Mouse (Mus musculus) embryonic facial prominence, embryonic 14.5 days (tissue): ENCODE measurements around the gene Spa17. TPM values are rescaled to one million over a fixed set of nuclear protein-coding genes. Genes with fewer than 3 reads are reported as not detected.

Experiments
- ATAC-seq: fragments of 200-750 bp; cut with Nextera tagmentation; 2 replicates; pipeline ENCODE4 v1.8.0; 2017; ENCODE audit warnings: low read depth, moderate number of reproducible peaks, moderate TSS enrichment
- DNase-seq: peaks from one replicate; pipeline ENCODE4 v3.0.0-alpha.2; 2015; ENCODE audit warnings: low spot score
- H3K27ac ChIP-seq: fragments of 300-500 bp; sonication (generic); replicated peaks from 2 replicates; pipeline ENCODE4 v1.5.1; 2014; ENCODE audit warnings: low read depth, mild to moderate bottlenecking, low read length, moderate library complexity
- H3K27me3 ChIP-seq: fragments of 300-500 bp; sonication (generic); replicated peaks from 2 replicates; pipeline ENCODE4 v1.6.1; 2014; ENCODE audit warnings: low read length; ENCODE audit not compliant: control insufficient read depth, insufficient read depth
- H3K36me3 ChIP-seq: fragments of 300-500 bp; sonication (generic); 2 replicates; pipeline ENCODE4 v1.6.1; 2014; ENCODE audit warnings: low read length, mixed read lengths; ENCODE audit not compliant: control insufficient read depth, insufficient read depth
- H3K4me1 ChIP-seq: fragments of 300-500 bp; sonication (generic); 2 replicates; pipeline ENCODE4 v1.6.1; 2014; ENCODE audit warnings: antibody characterized with exemption, low read length; ENCODE audit not compliant: control insufficient read depth, insufficient read depth
- H3K4me2 ChIP-seq: fragments of 300-500 bp; sonication (generic); 2 replicates; pipeline ENCODE4 v1.6.1; 2014; ENCODE audit warnings: low read depth, mild to moderate bottlenecking, low read length, moderate library complexity, mixed read lengths
- H3K4me3 ChIP-seq: fragments of 300-500 bp; sonication (generic); 2 replicates; pipeline ENCODE4 v1.5.1; 2014; ENCODE audit warnings: low read depth, mild to moderate bottlenecking, low read length
- H3K9ac ChIP-seq: fragments of 300-500 bp; sonication (generic); 2 replicates; pipeline ENCODE4 v1.6.1; 2014; ENCODE audit warnings: low read depth, mild to moderate bottlenecking, low read length, moderate library complexity, mixed read lengths
- H3K9me3 ChIP-seq: fragments of 300-500 bp; sonication (generic); 2 replicates; pipeline ENCODE4 v1.6.1; 2016; ENCODE audit warnings: low read length; ENCODE audit not compliant: control insufficient read depth
- WGBS: fragments of 180-500 bp; shearing (Covaris S2); extraction: QIAGEN DNeasy Blood & Tissue Kit; methylation state at CpG from one replicate; pipeline ENCODE4 v1.1.7; 2014; 5-methylcytosine and 5-hydroxymethylcytosine counted together
- polyA plus RNA-seq: library from polyadenylated mRNA; unstranded; fragments of >200 nt; fragmentation: Nextera tagmentation; extraction: Ambion mirVana; gene quantifications from 2 replicates; pipeline ENCODE4 v1.2.1, GENCODE M21; 2014

Spa17 gene
- polyA plus RNA-seq, 1 experiment from 2014 or later = 10.2 TPM

- H3K9ac ChIP-seq = peak overlapping the region; percentile 80
- H3K4me3 ChIP-seq = peak overlapping the region; percentile 58
- no peaks in the 10 kb centered on the region for H3K36me3 ChIP-seq
- H3K27ac ChIP-seq = peak overlapping the region; percentile 39; the same call in 1 of the 2 replicates
- 24% methylated on average over 6 of the region's 6 CpGs for WGBS
- no peak for DNase-seq
- H3K4me1 ChIP-seq = peaks cover 3% of the 10 kb centered on the region
- no peaks in the 10 kb centered on the region for H3K9me3 ChIP-seq
- ATAC-seq = peak; percentile 45
- peak overlapping the region; percentile 56 for H3K4me2 ChIP-seq
- H3K27me3 ChIP-seq = no peaks in the 10 kb centered on the region
These were observed 374 bp upstream of the Spa17 start for GRCm38 (mm10) chr9:37613911-37614280.

GRCm38 (mm10) chr9:37609558-37609957 is 4.0 kb downstream of the Spa17 start:
- Histone ChIP-seq H3K9me3 (no peaks in the 10 kb centered on the region), H3K4me2 (no peak overlapping the region), H3K4me1 (peaks cover 3% of the 10 kb centered on the region), H3K4me3 (no peak overlapping the region), H3K27ac (no peak overlapping the region), H3K36me3 (no peaks in the 10 kb centered on the region), H3K27me3 (no peaks in the 10 kb centered on the region), H3K9ac (no peak overlapping the region)
- peak; percentile 60 for DNase-seq
- WGBS = 72% methylated on average over 4 of the region's 4 CpGs
- no peak for ATAC-seq

GRCm38 (mm10) chr9:37605089-37605488 is 8.4 kb downstream of the Spa17 start:
- ATAC-seq (no peak), DNase-seq (no peak)
- Histone ChIP-seq H3K36me3 (no peaks in the 10 kb centered on the region), H3K4me3 (no peak overlapping the region), H3K9me3 (no peaks in the 10 kb centered on the region), H3K27ac (no peak overlapping the region), H3K9ac (no peak overlapping the region), H3K27me3 (no peaks in the 10 kb centered on the region), H3K4me2 (no peak overlapping the region), H3K4me1 (no peaks in the 10 kb centered on the region)
- WGBS = 91% methylated on average over 3 of the region's 3 CpGs

GRCm38 (mm10) chr9:37600538-37601205 is 12.8 kb downstream of the Spa17 start:
- Histone ChIP-seq H3K4me1 (no peaks in the 10 kb centered on the region), H3K27me3 (no peaks in the 10 kb centered on the region), H3K4me2 (no peak overlapping the region), H3K4me3 (no peak overlapping the region), H3K27ac (no peak overlapping the region), H3K36me3 (no peaks in the 10 kb centered on the region), H3K9me3 (no peaks in the 10 kb centered on the region), H3K9ac (no peak overlapping the region)
- no peak for ATAC-seq
- WGBS = 90% methylated on average over 2 of the region's 2 CpGs
- DNase-seq = no peak

GRCm38 (mm10) chr9:37598637-37599036 is 14.9 kb downstream of the Spa17 start:
- Histone ChIP-seq H3K36me3 (no peaks in the 10 kb centered on the region), H3K27ac (no peak overlapping the region), H3K4me1 (no peaks in the 10 kb centered on the region), H3K4me3 (no peak overlapping the region), H3K27me3 (no peaks in the 10 kb centered on the region), H3K9ac (no peak overlapping the region), H3K4me2 (no peak overlapping the region), H3K9me3 (no peaks in the 10 kb centered on the region)
- ATAC-seq (no peak), DNase-seq (no peak)
- 85% methylated on average over 2 of the region's 2 CpGs for WGBS

- Histone ChIP-seq H3K27ac (no peak overlapping the region), H3K9me3 (no peaks in the 10 kb centered on the region), H3K9ac (no peak overlapping the region), H3K4me2 (no peak overlapping the region), H3K4me1 (no peaks in the 10 kb centered on the region), H3K4me3 (no peak overlapping the region), H3K27me3 (no peaks in the 10 kb centered on the region), H3K36me3 (no peaks in the 10 kb centered on the region)
- DNase-seq (no peak), ATAC-seq (no peak)
- WGBS = 73% methylated on average over 1 of the region's 1 CpGs
These were observed 18.0 kb downstream of the Spa17 start for GRCm38 (mm10) chr9:37595570-37595969.

GRCm38 (mm10) chr9:37593690-37594089 is 19.8 kb downstream of the Spa17 start:
- Histone ChIP-seq H3K9me3 (no peaks in the 10 kb centered on the region), H3K36me3 (no peaks in the 10 kb centered on the region), H3K4me2 (no peak overlapping the region), H3K27ac (no peak overlapping the region), H3K9ac (no peak overlapping the region), H3K27me3 (no peaks in the 10 kb centered on the region), H3K4me1 (no peaks in the 10 kb centered on the region), H3K4me3 (no peak overlapping the region)
- DNase-seq = no peak
- no peak for ATAC-seq
- 70% methylated on average over 3 of the region's 3 CpGs for WGBS

- 57% methylated on average over 6 of the region's 6 CpGs for WGBS
- no peaks in the 10 kb centered on the region for H3K27me3 ChIP-seq
- H3K36me3 ChIP-seq = no peaks in the 10 kb centered on the region
- no peak overlapping the region for H3K4me2 ChIP-seq
- ATAC-seq (no peak), DNase-seq (no peak)
- H3K9me3 ChIP-seq = no peaks in the 10 kb centered on the region
- no peak overlapping the region for H3K27ac ChIP-seq
- H3K4me1 ChIP-seq = no peaks in the 10 kb centered on the region
- H3K9ac ChIP-seq = 0 out of 2 replicates have a peak overlapping the region, but pooled peaks have one; percentile 8
- no peak overlapping the region for H3K4me3 ChIP-seq
These were observed 20.9 kb downstream of the Spa17 start for GRCm38 (mm10) chr9:37592633-37593032.

GRCm38 (mm10) chr9:37592025-37592424 is 21.5 kb downstream of the Spa17 start:
- Histone ChIP-seq H3K9ac (no peak overlapping the region), H3K4me2 (no peak overlapping the region), H3K27me3 (no peaks in the 10 kb centered on the region), H3K4me1 (no peaks in the 10 kb centered on the region), H3K4me3 (no peak overlapping the region), H3K9me3 (no peaks in the 10 kb centered on the region), H3K36me3 (no peaks in the 10 kb centered on the region), H3K27ac (no peak overlapping the region)
- ATAC-seq = no peak
- no peak for DNase-seq
- 71% methylated on average over 2 of the region's 2 CpGs for WGBS
